Mouse (Mus musculus) intestine, embryonic 14.5 days (tissue): ENCODE measurements around the gene Hist1h3f. TPM values are rescaled to one million over a fixed set of nuclear protein-coding genes. Genes with fewer than 3 reads are reported as not detected.
"Not testable (repeated sequence)": the region's sequence is repeated elsewhere in the genome, so short reads cannot be mapped to it uniquely, and the experiment has no call there.

ENCODE experiments used
- ATAC-seq: fragments of 200-750 bp; cut with Nextera tagmentation; replicated peaks from 2 replicates; pipeline ENCODE4 v1.8.0; 2017; ENCODE audit warnings: low read depth, moderate number of reproducible peaks, moderate TSS enrichment, moderate library complexity; ENCODE audit not compliant: low FRiP score, low TSS enrichment
- DNase-seq: peaks from one replicate; pipeline ENCODE4 v3.0.0-alpha.2; 2018; ENCODE audit warnings: low spot score
- H3K27ac ChIP-seq: fragments of 300-500 bp; sonication (generic); 2 replicates; pipeline ENCODE4 v1.5.1; 2014; ENCODE audit warnings: low read depth, mild to moderate bottlenecking, control low read depth
- H3K27me3 ChIP-seq: fragments of 300-500 bp; sonication (generic); replicated peaks from 2 replicates; pipeline ENCODE4 v1.6.1; 2014; ENCODE audit warnings: low read length, control low read depth; ENCODE audit not compliant: control insufficient read depth, insufficient read depth
- H3K36me3 ChIP-seq: fragments of 300-500 bp; sonication (generic); 2 replicates; pipeline ENCODE4 v1.6.1; 2014; ENCODE audit warnings: low read length, control low read depth; ENCODE audit not compliant: control insufficient read depth, insufficient read depth
- H3K4me1 ChIP-seq: fragments of 300-500 bp; sonication (generic); replicated peaks from 2 replicates; pipeline ENCODE4 v1.6.1; 2014; ENCODE audit warnings: low read length, control low read depth, mixed read lengths; ENCODE audit not compliant: control insufficient read depth, insufficient read depth
- H3K4me2 ChIP-seq: fragments of 300-500 bp; sonication (generic); 2 replicates; pipeline ENCODE4 v1.6.1; 2014; ENCODE audit warnings: low read length
- H3K4me3 ChIP-seq: fragments of 300-500 bp; sonication (generic); 2 replicates; pipeline ENCODE4 v1.5.1; 2014; ENCODE audit warnings: low read depth, low read length, control low read depth, mixed read lengths
- H3K9ac ChIP-seq: fragments of 300-500 bp; sonication (generic); 2 replicates; pipeline ENCODE4 v1.6.1; 2014; ENCODE audit warnings: mild to moderate bottlenecking, low read length
- H3K9me3 ChIP-seq: fragments of 300-500 bp; sonication (generic); 2 replicates; pipeline ENCODE4 v1.6.1; 2016; ENCODE audit warnings: low read length, control low read depth; ENCODE audit not compliant: control insufficient read depth
- WGBS: fragments of 180-500 bp; shearing (Covaris S2); extraction: QIAGEN DNeasy Blood & Tissue Kit; methylation state at CpG from one replicate; pipeline ENCODE4 v1.1.7; 2014; 5-methylcytosine and 5-hydroxymethylcytosine counted together
- polyA plus RNA-seq: library from polyadenylated mRNA; unstranded; fragments of >200 nt; fragmentation: Nextera tagmentation; extraction: Ambion mirVana; gene quantifications from 2 replicates; pipeline ENCODE4 v1.2.1, GENCODE M21; 2014

Hist1h3f gene
- polyA plus RNA-seq, 1 experiment from 2014 or later = 1.1 TPM

- Histone ChIP-seq H3K4me2 (peak overlapping the region; percentile 79), H3K4me3 (peak overlapping the region; percentile 59), H3K9ac (peak overlapping the region; percentile 83), H3K4me1 (peaks cover 14% of the 10 kb centered on the region), H3K27ac (peak overlapping the region; percentile 98)
- WGBS = 10% methylated on average over 17 of the region's 20 CpGs
- not testable (repeated sequence) for H3K36me3 ChIP-seq, H3K9me3 ChIP-seq, H3K27me3 ChIP-seq, ATAC-seq
- DNase-seq = peak; percentile 77
These were observed 29.4 kb downstream of the Hist1h3f start for GRCm38 (mm10) chr13:23573034-23573897.

- Histone ChIP-seq H3K27ac (peak within 1 kb of the TSS; percentile 98), H3K9ac (peak within 1 kb of the TSS; percentile 83), H3K4me1 (peaks cover 14% of the 10 kb centered on the region), H3K4me2 (peak within 1 kb of the TSS; percentile 80), H3K4me3 (peak within 1 kb of the TSS; percentile 59)
- peak; percentile 88 for DNase-seq
- not testable (repeated sequence) for H3K9me3 ChIP-seq, H3K27me3 ChIP-seq, H3K36me3 ChIP-seq
- ATAC-seq = peak; percentile 85
- WGBS = under 1% methylated on average over 21 of the region's 42 CpGs
These were observed 30.2 kb downstream of the Hist1h3f start, which contains the start of the genes Hist1h2bf and Hist1h2ad for GRCm38 (mm10) chr13:23573898-23574524. Gene Hist1h2bf, minus strand, starts transcription at chr13:23574196. Gene Hist1h2ad, plus strand, starts transcription at chr13:23574381.

- peak overlapping the region; percentile 59 for H3K4me3 ChIP-seq
- not testable (repeated sequence) for H3K27me3 ChIP-seq, DNase-seq, H3K9me3 ChIP-seq, H3K36me3 ChIP-seq, ATAC-seq
- 0% methylated on average over 6 of the region's 39 CpGs for WGBS
- peaks cover 14% of the 10 kb centered on the region for H3K4me1 ChIP-seq
- H3K27ac ChIP-seq = peak overlapping the region; percentile 98
- H3K9ac ChIP-seq = peak overlapping the region; percentile 61
- H3K4me2 ChIP-seq = peak overlapping the region; percentile 80
These were observed 30.8 kb downstream of the Hist1h3f start for GRCm38 (mm10) chr13:23574546-23575170.

- Histone ChIP-seq H3K27ac (peak within 1 kb of the TSS; percentile 80), H3K27me3 (no peaks in the 10 kb centered on the region), H3K36me3 (no peaks in the 10 kb centered on the region), H3K4me1 (peaks cover 14% of the 10 kb centered on the region), H3K9me3 (no peaks in the 10 kb centered on the region), H3K4me3 (peak within 1 kb of the TSS; percentile 38), H3K4me2 (peak within 1 kb of the TSS; percentile 80), H3K9ac (peak within 1 kb of the TSS; percentile 86)
- ATAC-seq = peak; percentile 69
- under 1% methylated on average over 18 of the region's 18 CpGs for WGBS
- peak; percentile 85 for DNase-seq
These were observed 31.5 kb downstream of the Hist1h3f start, which contains the start of gene Hist1h3d for GRCm38 (mm10) chr13:23575271-23575851. Gene Hist1h3d, plus strand, starts transcription at chr13:23575763.

GRCm38 (mm10) chr13:23575864-23576313, 32.0 kb downstream of the Hist1h3f start:
- not testable (repeated sequence) for H3K27me3 ChIP-seq, H3K36me3 ChIP-seq, ATAC-seq, H3K9me3 ChIP-seq
- peak; percentile 63 for DNase-seq
- WGBS = 2% methylated on average over 8 of the region's 40 CpGs
- peak overlapping the region; percentile 86 for H3K9ac ChIP-seq
- H3K4me1 ChIP-seq = peaks cover 14% of the 10 kb centered on the region
- peak overlapping the region; percentile 38 for H3K4me3 ChIP-seq
- peak overlapping the region; percentile 80 for H3K4me2 ChIP-seq
- H3K27ac ChIP-seq = peak overlapping the region; percentile 80

GRCm38 (mm10) chr13:23576351-23576881, 32.6 kb downstream of the Hist1h3f start:
- WGBS = 5% methylated on average over 7 of the region's 7 CpGs
- Histone ChIP-seq H3K9ac (peak overlapping the region; percentile 86), H3K4me1 (peaks cover 14% of the 10 kb centered on the region), H3K36me3 (no peaks in the 10 kb centered on the region), H3K4me2 (peak overlapping the region; percentile 80), H3K27me3 (no peaks in the 10 kb centered on the region), H3K4me3 (peak overlapping the region; percentile 38), H3K9me3 (no peaks in the 10 kb centered on the region), H3K27ac (peak overlapping the region; percentile 80)
- peak; percentile 74 for DNase-seq
- no peak for ATAC-seq

GRCm38 (mm10) chr13:23576906-23577639, 33.2 kb downstream of the Hist1h3f start:
- 31% methylated on average over 6 of the region's 6 CpGs for WGBS
- ATAC-seq = no peak

More at GRCm38 (mm10) chr13:23576906-23577639, 33.2 kb downstream of the Hist1h3f start:
- peak overlapping the region; percentile 86 for H3K9ac ChIP-seq
- no peaks in the 10 kb centered on the region for H3K27me3 ChIP-seq
- H3K4me1 ChIP-seq = peaks cover 14% of the 10 kb centered on the region
- peak; percentile 49 for DNase-seq
- H3K9me3 ChIP-seq = no peaks in the 10 kb centered on the region
- H3K4me3 ChIP-seq = peak overlapping the region; percentile 38
- H3K4me2 ChIP-seq = peak overlapping the region; percentile 80
- peak overlapping the region; percentile 80 for H3K27ac ChIP-seq
- H3K36me3 ChIP-seq = no peaks in the 10 kb centered on the region
